Mouse (Mus musculus) embryo, embryonic 9.5 days (tissue): ENCODE measurements around the gene Dusp11.
A peak's percentile ranks its signal among the peaks of the same experiment; 100 is the strongest.
"Not testable (repeated sequence)": the region's sequence is repeated elsewhere in the genome, so short reads cannot be mapped to it uniquely, and the experiment has no call there.

Source experiments
- DNase-seq: peaks from one replicate; pipeline ENCODE4 v3.0.0-alpha.2; 2017; ENCODE audit errors: extremely low spot score

Dusp11 gene

GRCm38 (mm10) chr6:85936508-85937465, 24.7 kb downstream of the Dusp11 start:
- peak; percentile 81 for DNase-seq

DNA sequence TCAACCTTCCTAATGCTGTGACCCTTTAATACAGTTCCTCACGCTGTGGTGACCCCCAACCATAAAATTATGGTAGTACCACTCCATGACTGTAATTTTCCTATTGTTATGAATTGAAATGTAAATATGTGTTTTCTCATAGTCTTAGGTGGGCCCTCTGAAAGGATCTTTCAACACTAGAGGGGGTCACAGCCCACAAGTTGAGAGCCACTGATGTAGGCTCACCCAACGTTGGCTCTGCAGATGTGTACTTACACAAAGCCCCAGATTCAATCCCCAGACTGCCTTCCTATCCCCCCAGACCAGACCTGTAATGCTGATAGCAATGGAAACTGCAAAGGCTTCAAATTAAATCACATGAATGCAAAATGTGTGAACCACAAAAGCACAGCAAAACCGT, 25.8 kb downstream of the Dusp11 start:
- no peak for DNase-seq

- DNase-seq, result no peak
Measured at GRCm38 (mm10) chr6:85934047-85934446, 27.4 kb downstream of the Dusp11 start.

DNA sequence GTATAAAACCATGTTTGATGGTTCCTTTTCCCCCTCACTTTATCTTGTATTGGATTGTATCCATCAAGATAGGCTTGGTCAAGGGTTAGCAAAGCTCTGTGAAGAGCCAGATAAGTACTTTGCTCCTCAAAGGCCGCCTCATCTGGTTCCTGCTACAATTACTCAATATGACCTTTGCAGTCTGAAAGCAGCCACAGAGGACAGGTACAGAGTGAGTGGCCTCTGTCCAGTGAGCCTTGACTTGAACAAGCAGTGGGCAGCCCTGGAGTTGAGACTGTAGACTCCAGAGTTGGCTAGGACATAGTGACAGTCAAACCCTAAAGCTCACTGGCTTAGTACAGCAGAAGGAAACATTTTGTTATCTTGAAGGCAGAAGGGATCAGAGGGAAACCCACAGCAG, 32.2 kb downstream of the Dusp11 start:
- DNase-seq, result no peak

DNA sequence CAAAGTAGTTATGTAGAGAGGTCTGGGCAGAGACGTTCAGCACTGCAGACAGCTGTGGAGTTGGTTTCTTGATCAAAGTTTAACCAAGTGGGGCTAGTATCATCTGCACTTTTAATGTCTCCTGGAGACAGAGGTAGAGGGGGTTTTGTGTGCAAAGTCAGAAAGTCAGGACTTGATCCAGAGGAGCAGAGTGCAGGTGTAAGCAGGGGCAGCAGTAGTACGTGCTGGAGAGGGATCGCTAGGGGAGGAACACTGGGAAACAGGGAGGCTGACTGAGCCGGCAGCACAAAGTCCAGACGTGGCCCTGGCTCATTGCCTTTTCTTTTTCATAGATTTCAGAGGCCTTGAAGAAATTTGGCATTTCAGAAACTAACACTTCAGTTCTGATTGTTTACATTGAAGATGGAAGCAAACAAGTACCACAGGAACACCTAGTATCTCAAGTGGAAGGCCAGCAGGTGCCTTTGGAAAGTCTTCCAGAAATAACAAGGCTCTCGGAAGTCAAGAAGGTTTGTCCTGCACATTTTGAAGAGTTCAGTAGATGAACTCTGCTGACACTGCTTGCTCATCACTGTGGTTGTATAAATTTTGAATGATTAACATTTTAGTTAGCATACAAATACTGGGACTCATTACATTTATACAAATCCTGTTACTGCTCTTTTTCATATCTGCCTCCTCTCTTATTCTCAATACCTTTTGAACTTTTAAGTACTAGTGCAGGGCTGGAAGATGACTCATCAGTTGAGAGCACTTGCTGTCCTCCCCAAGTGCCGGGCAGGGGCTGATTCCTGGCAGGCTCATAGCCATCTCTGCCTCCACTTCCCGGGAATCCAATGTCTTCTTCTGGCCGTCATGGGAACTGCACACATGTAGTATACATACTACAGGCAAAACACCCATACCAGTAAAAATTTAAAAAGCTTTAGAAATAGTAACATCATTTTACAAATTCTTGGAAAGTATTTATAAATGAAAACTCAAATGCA, 33.7 kb downstream of the Dusp11 start:
- no peak for DNase-seq

GRCm38 (mm10) chr6:85926709-85927108, 34.8 kb downstream of the Dusp11 start:
- no peak for DNase-seq

DNA sequence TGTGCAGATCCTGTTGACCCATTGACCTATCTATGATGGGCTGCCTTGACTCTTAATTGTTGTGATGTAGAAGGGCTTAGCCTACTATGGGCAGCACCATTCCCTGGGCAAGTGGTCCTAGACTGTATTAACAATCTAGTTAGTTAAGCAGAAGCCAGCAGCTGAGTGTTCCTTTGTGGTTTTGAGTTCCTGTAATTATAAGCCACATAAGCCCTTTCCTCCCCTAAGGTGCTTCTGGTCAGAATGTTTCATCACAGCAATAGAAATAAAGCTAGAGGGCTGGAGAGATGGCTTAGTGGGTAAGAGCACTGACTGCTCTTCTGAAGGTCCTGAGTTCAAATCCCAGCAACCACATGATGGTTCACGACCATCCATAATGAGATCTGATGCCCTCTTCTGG, 37.8 kb downstream of the Dusp11 start:
- no peak for DNase-seq

- DNase-seq, result no peak
Measured at GRCm38 (mm10) chr6:85919401-85919800, 42.1 kb downstream of the Dusp11 start.

DNA sequence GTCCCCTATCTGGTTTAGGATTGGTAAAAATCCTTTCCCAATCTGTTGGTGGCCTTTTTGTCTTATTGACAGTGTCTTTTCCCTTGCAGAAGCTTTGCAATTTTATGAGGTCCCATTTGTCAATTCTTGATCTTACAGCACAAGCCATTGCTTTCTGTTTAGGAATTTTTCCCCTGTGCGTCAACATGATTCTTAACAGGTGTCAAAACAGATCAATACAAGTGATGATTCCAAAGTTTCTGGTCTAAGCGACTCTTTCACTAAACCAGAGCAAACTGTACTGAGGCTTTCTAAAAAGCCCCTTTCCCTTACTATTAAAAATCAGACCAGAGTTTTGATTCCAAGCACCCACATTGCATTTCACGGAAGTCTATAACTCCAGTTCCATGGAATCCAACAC, 43.1 kb downstream of the Dusp11 start:
- DNase-seq, result not testable (repeated sequence)

- DNase-seq, result no peak
Measured at GRCm38 (mm10) chr6:85916596-85916995, 44.9 kb downstream of the Dusp11 start.

DNA sequence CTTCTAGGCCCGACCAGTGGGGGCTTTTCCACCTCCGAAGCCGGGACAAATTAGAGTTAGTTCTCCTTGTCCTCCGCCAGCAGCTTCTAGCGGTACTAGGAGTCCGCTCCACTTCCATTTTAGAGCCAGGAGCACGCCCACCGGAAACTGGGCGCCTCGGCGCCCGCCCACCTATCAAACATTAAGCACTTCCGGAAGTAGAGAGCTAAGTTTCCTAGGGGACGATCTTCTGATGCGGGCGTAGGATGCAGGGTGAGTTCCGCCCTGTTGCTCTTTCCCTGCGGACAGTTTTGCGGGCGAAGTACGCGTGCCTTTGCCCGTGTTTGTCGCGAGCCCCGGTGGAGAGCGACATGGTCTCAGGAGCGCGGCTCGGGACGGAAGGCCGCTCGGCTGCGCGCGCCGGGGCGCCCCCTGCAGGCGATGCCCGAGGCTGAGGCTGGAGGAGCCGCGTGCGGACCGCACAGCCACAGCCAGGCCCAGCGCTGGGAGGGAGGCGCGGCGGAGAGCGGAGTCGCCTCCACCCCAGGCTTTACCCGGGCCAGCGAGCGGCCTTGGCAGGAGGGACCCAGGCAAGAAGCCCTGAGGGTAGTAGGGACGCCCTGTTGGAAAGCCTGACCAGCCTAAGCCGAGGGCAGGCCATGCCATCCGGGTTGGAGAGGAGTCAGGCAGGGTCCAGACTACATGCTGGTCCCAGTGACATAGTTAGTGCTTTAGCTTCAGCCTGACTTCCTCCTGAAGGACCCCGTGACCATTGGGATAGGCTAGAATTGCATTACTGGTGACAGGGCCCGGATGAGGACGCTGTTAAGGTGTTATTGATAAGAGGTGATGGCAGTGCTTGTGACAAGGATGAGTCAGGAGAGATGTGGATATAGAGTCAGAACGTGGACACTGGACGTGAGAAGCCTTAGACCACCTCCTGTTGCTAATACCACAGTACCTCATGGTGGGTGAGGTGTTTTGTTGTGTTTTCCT, 45.6 kb downstream of the Dusp11 start, which contains the start of gene Nat8f1:
Gene Nat8f1 (minus strand): TSS at position 149 of the 975 bp plus-strand sequence.
- peak; percentile 88 for DNase-seq

- DNase-seq, result no peak
Measured at GRCm38 (mm10) chr6:85915141-85915538, 46.3 kb downstream of the Dusp11 start.

GRCm38 (mm10) chr6:85911587-85911986, 49.9 kb downstream of the Dusp11 start, which contains the start of gene Tprkb:
Tprkb (plus strand) TSS chr6:85911865.
- no peak for DNase-seq

DNA sequence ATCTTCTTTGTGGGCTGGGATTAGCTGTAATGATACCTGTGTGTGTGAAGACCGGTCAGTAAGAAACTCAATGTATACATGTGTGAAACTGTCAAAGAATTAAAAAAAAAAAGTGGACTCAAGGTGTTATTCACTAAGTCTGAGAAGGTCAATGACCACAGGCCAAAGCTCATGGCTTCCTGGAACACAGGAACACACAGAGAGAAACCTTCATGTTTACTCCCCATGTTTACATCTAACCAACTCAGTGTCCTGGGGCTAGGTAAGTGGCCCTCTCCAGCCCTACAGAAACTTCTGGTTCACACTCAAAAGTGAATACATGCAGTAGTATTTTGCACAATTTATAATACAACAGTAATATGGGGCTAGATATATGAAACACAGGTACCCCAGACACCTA, 51.8 kb downstream of the Dusp11 start:
- DNase-seq, result no peak

GRCm38 (mm10) chr6:85908341-85908740, 53.1 kb downstream of the Dusp11 start:
- DNase-seq, result no peak

GRCm38 (mm10) chr6:85906911-85907351, 54.5 kb downstream of the Dusp11 start:
- not testable (repeated sequence) for DNase-seq

DNA sequence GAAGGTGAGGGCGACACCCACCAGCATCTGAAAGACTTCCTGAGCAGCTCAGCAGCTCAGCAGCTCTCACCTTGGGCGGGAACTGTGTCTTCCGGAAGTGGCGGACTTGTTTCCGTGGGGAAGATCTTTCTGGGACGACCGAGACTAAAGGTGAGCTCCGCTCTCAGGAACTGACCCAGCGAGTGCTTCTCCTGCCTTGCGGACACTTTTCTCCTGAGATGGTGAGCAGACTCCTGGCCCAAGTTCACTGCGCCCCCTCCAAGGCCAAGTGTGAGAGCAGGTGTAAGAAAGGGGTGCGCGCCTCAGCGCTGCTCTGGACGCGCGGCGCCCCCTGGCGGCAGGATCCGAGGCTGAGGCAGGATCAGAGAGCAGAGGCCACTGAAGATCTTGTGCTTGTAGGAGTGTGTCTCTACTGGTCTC, 56.8 kb downstream of the Dusp11 start, which contains the start of gene Nat8f4:
Gene Nat8f4 (minus strand): TSS at position 243 of the 420 bp plus-strand sequence.
- peak; percentile 50 for DNase-seq

DNA sequence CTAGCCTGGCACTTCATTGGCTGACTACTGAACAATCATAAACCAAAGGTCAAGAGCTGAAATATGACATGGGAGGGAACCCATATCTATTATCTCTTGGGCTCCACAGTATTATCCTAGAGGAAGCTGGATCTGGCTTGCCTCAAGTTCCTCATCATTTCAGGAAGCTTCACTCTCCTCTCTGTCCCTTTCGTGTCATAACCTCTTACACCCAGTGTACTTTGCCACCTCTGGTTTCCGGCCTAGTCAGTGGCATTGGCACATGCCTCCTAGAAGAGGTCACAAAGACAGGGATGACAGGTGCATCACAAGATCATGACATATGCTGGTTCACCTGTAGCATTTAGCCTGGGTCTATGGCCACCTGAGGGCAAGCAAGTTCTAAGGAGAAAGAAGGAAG, 59.2 kb downstream of the Dusp11 start:
- DNase-seq, result no peak

GRCm38 (mm10) chr6:85898596-85899475, 62.6 kb downstream of the Dusp11 start:
- not testable (repeated sequence) for DNase-seq
